Mouse (Mus musculus) stomach, postnatal 0 days (tissue): ENCODE measurements around the gene Ubtf.

Experiments
- CTCF ChIP-seq: IDR thresholded peaks from 2 replicates; pipeline ENCODE4 v1.5.1; 2016; ENCODE audit warnings: antibody characterized with exemption, low read depth, mild to moderate bottlenecking, moderate library complexity
- EP300 ChIP-seq: optimal IDR thresholded peaks from 2 replicates; pipeline ENCODE3; 2016; ENCODE audit warnings: antibody characterized with exemption

GRCm38 (mm10) chr11:102348771-102349170, 29.2 kb upstream of the Ubtf start:
- no peak for TF ChIP-seq CTCF
- no peak for TF ChIP-seq EP300
